Mouse (Mus musculus) layer of hippocampus, adult 6 months (tissue): ENCODE measurements around the gene Cdc25a. TPM values are rescaled to one million over a fixed set of nuclear protein-coding genes. Genes with fewer than 3 reads are reported as not detected.

Source experiments
- long read RNA-seq, 2 experiments: library from polyadenylated mRNA; unstranded; transcript quantifications; one replicate each; pipeline ENCODE4 v2.0.0; 2019 to 2020
- microRNA-seq: library from miRNA; unstranded; fragments of <30 nt; microRNA quantifications from one replicate; pipeline ENCODE4 v1.2.0, GENCODE M21; 2020
- polyA plus RNA-seq: library from polyadenylated mRNA; unstranded; fragments of <200 nt; fragmentation: Nextera tagmentation; gene quantifications from 2 replicates; pipeline ENCODE4 v1.2.3, GENCODE M21; 2021

The Cdc25a gene
- 2.2 and 2.5 TPM in 2 replicates for polyA plus RNA-seq
- long read RNA-seq, experiment 1, transcript Cdc25a-201 (15 exons, 3,632 nt): major isoform, 5 of 6 reads
- long read RNA-seq, experiment 1, partial matches to known transcripts: 1 of 6 reads
- long read RNA-seq, experiment 1, other reads (novel, unspliced or antisense): 0 of 6 reads
- long read RNA-seq, experiment 2, transcript Cdc25a-201 (15 exons, 3,632 nt): major isoform, 11 of 16 reads
- long read RNA-seq, experiment 2, partial matches to known transcripts: 2 of 16 reads
- long read RNA-seq, experiment 2, other reads (novel, unspliced or antisense): 3 of 16 reads

DNA sequence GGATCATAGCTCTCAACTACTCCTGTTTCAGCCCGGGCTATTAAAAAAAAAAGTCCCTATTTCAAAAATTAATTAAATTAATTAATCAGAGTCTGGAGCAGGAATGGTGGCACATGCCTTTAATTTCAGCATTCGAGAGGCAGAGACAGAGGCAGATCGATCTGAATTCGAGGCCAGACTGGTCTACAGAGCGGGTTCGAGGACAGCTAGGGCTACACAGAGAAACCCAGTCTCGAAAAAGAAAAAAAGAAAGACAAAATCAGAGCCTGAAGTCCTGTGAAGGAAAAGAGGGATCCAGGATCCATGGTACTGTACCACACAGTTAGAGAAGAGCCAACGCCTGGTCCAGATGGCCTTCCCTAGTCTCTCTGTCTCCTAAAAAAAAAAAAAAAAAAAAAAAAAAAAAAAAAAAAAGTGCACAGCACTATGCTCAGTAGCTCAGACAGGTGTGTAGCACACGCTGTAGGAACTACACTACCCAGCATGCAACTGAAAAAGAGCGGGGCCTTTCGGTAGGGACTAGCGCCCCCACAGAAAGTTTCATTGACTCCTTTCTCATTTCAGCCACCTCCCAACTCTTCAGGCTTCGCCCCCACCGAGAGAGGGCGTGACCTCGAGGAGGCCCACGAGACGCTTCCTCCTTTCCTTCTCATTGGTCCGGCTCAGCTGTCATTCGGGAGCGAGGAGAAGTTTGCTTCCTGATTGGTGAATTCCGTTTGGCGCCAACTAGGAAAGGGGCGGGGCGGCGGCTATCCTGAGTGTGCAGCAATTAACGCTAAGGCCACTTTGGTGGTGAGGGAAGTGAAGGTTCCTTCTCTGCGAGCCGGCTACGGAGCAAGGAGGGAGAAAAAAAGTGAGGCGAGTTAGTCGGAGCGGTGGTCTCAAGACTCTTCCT, at the start of gene Cdc25a:
Gene Cdc25a (plus strand): TSS at position 783 of the 895 bp plus-strand sequence.

DNA sequence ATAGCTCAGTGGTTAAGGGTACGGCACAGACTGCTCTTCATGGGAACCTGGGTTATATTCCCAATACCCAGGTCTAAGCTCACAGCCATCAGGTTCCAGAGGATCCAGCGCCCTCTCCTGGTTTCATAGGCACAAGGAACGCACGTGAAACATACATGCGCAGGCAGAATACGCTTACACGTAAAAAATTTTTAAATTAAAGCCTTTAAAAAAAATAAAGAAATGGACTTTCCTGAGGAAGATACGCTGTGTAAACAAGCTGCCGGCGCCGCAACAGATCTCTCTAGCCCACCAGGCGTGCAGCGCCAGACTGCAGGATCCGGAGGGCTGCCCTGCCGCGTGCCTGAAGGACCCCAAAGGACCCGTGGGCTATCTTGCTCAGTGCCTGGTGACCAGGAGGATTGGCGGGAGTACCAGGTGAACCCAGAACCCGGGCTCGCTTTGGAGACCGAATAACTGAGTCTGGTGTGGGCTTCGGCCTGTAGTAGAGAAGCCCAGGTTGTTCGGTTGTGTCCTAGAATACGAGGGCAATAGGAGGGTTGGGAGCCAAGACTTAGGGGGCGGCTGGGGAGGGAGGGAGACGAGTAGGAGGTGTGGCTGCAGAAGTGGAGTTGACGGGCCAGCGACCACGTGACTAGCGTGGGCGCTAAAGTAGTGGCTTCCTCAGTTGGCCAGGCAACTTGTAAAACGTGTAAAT, 42.8 kb upstream of the Cdc25a start, which contains the start of gene Nme6:
Gene Nme6 (plus strand): TSS at position 359 of the 697 bp plus-strand sequence.

DNA sequence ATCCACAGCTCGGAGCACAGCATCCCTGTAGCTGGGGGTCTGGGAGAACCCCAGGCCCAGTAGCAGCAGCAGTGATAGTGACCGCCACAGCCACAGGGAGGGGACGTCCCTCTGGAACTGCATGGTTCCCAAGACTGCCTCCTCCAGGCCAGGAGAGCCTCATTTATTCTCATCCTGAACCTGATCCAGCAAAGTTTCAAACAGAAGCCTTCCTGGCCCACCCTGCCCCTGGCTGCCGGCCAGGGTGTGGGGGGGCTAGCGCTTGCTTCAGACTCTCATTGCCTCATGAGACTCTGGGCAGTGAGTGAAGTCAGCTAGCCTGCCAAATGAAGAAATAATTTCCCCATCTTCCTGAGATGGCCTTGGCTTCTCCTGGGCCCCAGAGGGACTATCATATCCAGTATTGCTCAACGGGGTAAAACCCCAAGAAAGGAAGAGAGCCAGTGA, 26.0 kb upstream of the Cdc25a start, which contains the start of gene Camp:
Gene Camp (minus strand): TSS at position 306 of the 447 bp plus-strand sequence.

DNA sequence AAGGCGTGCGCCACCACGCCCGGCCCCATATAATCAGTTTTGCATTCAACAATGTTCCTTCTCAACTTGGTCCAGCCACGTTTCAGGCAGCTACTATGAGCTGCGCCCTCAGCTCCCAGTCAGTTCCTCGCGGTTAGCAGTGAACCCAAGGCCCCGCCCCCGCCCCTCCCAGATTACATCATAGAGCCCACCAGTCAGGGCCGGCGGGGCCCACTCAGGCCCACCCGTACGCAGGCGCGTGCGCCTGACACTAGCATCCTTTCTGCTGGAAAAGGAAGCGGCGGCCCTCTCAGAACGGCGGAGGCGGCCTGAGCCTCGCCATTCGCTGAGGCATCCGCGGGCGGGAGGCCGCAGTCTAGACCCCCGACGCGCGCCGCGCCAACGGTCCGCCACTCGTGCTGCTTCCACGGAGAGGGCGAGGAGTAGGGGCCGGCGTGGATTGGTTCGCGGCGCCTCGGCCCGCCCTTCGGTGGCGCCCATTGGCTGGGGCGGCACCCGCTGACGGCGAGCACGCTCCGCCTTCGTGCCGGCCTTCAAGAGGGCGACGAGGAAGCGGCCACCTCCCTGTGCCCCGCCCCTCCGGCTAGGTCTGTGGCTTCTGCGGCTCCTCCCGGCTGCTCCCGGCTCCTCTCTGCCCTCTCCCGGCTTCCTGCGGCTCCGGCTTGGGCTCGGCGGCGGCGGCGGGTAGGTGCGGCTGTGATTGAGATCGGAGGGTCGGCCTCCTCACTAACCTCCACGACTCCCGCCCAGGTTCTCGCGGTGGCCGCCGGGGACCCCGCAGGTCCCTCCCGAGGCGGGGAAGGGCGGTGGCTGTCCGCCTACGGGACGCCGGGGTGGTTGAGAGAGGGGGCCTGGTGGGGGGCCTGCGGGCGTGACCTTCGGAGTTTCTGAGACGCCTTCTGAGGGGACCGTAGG, 56.1 kb downstream of the Cdc25a start, which contains the start of gene Map4:
Gene Map4 (plus strand): TSS at position 204 of the 915 bp plus-strand sequence.

Small RNAs within 50 kb of the gene (microRNA-seq; reads per million reads assigned to microRNA genes)
- not detected for gene Mir7089

Other genes with a start within 250 kb of the Cdc25a start
- not detected in 2 replicates for gene Fbxw24, start 249.5 kb upstream of the Cdc25a start, polyA plus RNA-seq
- not detected in 2 replicates for gene Fbxw25, start 210.9 kb upstream of the Cdc25a start, polyA plus RNA-seq
- not detected in 2 replicates for gene Fbxw18, start 172.9 kb upstream of the Cdc25a start, polyA plus RNA-seq
- gene Fbxw26, start 129.5 kb upstream of the Cdc25a start, polyA plus RNA-seq: not detected in 2 replicates
- gene Fbxw27, start 84.9 kb upstream of the Cdc25a start, polyA plus RNA-seq: not detected in 2 replicates
- gene Spink8, start 63.3 kb upstream of the Cdc25a start, polyA plus RNA-seq: 147 and 163 TPM in 2 replicates
- gene Nme6, start 42.8 kb upstream of the Cdc25a start, polyA plus RNA-seq: 12.2 and 13.4 TPM in 2 replicates
- gene Camp, start 26.0 kb upstream of the Cdc25a start, polyA plus RNA-seq: not detected in 2 replicates
- gene Map4, start 55.9 kb downstream of the Cdc25a start, polyA plus RNA-seq: 309 and 332 TPM in 2 replicates
- gene Smarcc1, start 242.1 kb downstream of the Cdc25a start, polyA plus RNA-seq: 22.6 and 24.2 TPM in 2 replicates
- 109 and 137 TPM in 2 replicates for gene Dhx30, start 242.3 kb downstream of the Cdc25a start, polyA plus RNA-seq